Mouse (Mus musculus) myocyte (in vitro differentiated cells): ENCODE data around the gene C2cd2l.
"Not testable (repeated sequence)": the region's sequence is repeated elsewhere in the genome, so short reads cannot be mapped to it uniquely, and the experiment has no call there.

Experiments
- CEBPB ChIP-seq: IDR thresholded peaks from 2 replicates; pipeline ENCODE4 v1.6.1; 2011; ENCODE audit warnings: mild to moderate bottlenecking, moderate library complexity; ENCODE audit not compliant: poor library complexity, insufficient read depth, severe bottlenecking
- E2F4 ChIP-seq: IDR thresholded peaks from one replicate; pipeline ENCODE4 v1.6.1; 2011; ENCODE audit warnings: mild to moderate bottlenecking, control low read depth, moderate library complexity; ENCODE audit not compliant: insufficient read depth
- MAX ChIP-seq: IDR thresholded peaks from one replicate; pipeline ENCODE4 v1.6.1; 2011; ENCODE audit warnings: low read depth, mild to moderate bottlenecking, control low read depth
- MYOD1 ChIP-seq, 3 experiments: IDR thresholded peaks; one replicate each; pipeline ENCODE4 v1.6.1; 2011; ENCODE audit warnings: control low read depth in 2 of 3, low read depth in 2 of 3, mild to moderate bottlenecking in 2 of 3, moderate library complexity in 1 of 3; ENCODE audit not compliant: insufficient read length in 2 of 3, control insufficient read depth in 1 of 3
- MYOG ChIP-seq, 3 experiments: IDR thresholded peaks; one replicate each; pipeline ENCODE4 v1.6.1; 2011; ENCODE audit warnings: control low read depth in 2 of 3, low read depth in 2 of 3, mild to moderate bottlenecking in 2 of 3; ENCODE audit not compliant: insufficient read length in 2 of 3, control insufficient read depth in 1 of 3, insufficient read depth in 1 of 3
- POLR2A ChIP-seq: IDR thresholded peaks from one replicate; pipeline ENCODE4 v1.6.1; 2011; ENCODE audit warnings: low read depth, mild to moderate bottlenecking, control low read depth, moderate library complexity; ENCODE audit not compliant: insufficient read length
- POLR2AphosphoS2 ChIP-seq: IDR thresholded peaks from one replicate; pipeline ENCODE4 v1.6.1; 2011; ENCODE audit warnings: low read depth, control low read depth; ENCODE audit not compliant: insufficient read length
- SRF ChIP-seq: IDR thresholded peaks from one replicate; pipeline ENCODE4 v1.6.1; 2011; ENCODE audit warnings: low read depth; ENCODE audit not compliant: control insufficient read depth, insufficient read length
- TCF12 ChIP-seq: IDR thresholded peaks from one replicate; pipeline ENCODE4 v1.6.1; 2011; ENCODE audit warnings: mild to moderate bottlenecking, control low read depth; ENCODE audit not compliant: poor library complexity, insufficient read depth, severe bottlenecking
- USF1 ChIP-seq: IDR thresholded peaks from one replicate; pipeline ENCODE4 v1.6.1; 2011; ENCODE audit warnings: low read depth, mild to moderate bottlenecking, control low read depth, moderate library complexity

GRCm38 (mm10) chr9:44323656-44324055 is 3.6 kb upstream of the C2cd2l start:
- TF ChIP-seq MAX; POLR2A; USF1; TCF12; POLR2AphosphoS2; E2F4; MYOG (IDR thresholded peaks at IDR 0.05; ENCODE audit: control insufficient read depth in 1 of 3, insufficient read depth in 1 of 3, insufficient read length in 2 of 3, low read depth in 2 of 3); CEBPB; MYOD1 (IDR thresholded peaks at IDR 0.05; ENCODE audit: control insufficient read depth in 1 of 3, insufficient read length in 2 of 3, low read depth in 2 of 3); SRF: not testable (repeated sequence)
